In genomic region chr14:30136965-30137364, GRCm38 (mm10) we compare ENCODE assay signal across 8 mouse cellular contexts.
DNase-seq lines count a peak whose midpoint lies in the region; ATAC-seq and TF ChIP-seq lines count a peak whose summit lies in the region.

No protein-coding gene starts in this region.

- no peak overlapping the region for H3K27ac ChIP-seq in ES-E14 (ENCODE audit: insufficient read depth, low read depth, low read length, poor library complexity, severe bottlenecking)
- no peak overlapping the region for H3K27ac ChIP-seq in forebrain, embryonic 13.5 days
- H3K27ac ChIP-seq in layer of hippocampus, adult 2 months: no peak overlapping the region
- H3K27ac ChIP-seq in lung, embryonic 16.5 days (ENCODE audit: low read length): no peak overlapping the region

- peaks cover 0 to 2% of the 10 kb centered on the region in 2 experiments; a peak in 1 of 4 replicates for H3K4me1 ChIP-seq in ES-E14 (ENCODE audit: control insufficient read depth in 2 of 2, insufficient read depth in 2 of 2, low read length in 2 of 2, poor library complexity in 1 of 2)
- H3K4me1 ChIP-seq in forebrain, embryonic 13.5 days: 0 out of 2 replicates have a peak, but pooled peaks cover 4% of the 10 kb centered on the region
- H3K4me1 ChIP-seq in lung, embryonic 16.5 days (replicated peaks; ENCODE audit: control insufficient read depth, insufficient read depth, low read length): peaks cover 6% of the 10 kb centered on the region; the same call in 1 of the 2 replicates

- no peaks in the 10 kb centered on the region for H3K27me3 ChIP-seq in forebrain, embryonic 13.5 days
- no peaks in the 10 kb centered on the region for H3K27me3 ChIP-seq in lung, embryonic 16.5 days (ENCODE audit: control insufficient read depth, insufficient read depth, low read depth, low read length)

- peak; percentile 68 for DNase-seq in ES-E14 (ENCODE audit: low read depth, low spot score)
- DNase-seq in heart, postnatal 4 days: peak; percentile 91
- peak; percentile 84 to 89 for DNase-seq in layer of hippocampus, adult 2 months (ENCODE audit: low spot score in 2 of 2)
- peak; percentile 72 for DNase-seq in ovary, postnatal 10 days (ENCODE audit: low spot score)
- DNase-seq in thymus, postnatal 0 days (ENCODE audit: low spot score): peak; percentile 94

- H3K9me3 ChIP-seq in ES-E14 (ENCODE audit: control insufficient read depth, insufficient read depth, low read depth, low read length): no peaks in the 10 kb centered on the region
- H3K9me3 ChIP-seq in forebrain, embryonic 13.5 days (replicated peaks): no peaks in the 10 kb centered on the region
- no peaks in the 10 kb centered on the region for H3K9me3 ChIP-seq in lung, embryonic 16.5 days (ENCODE audit: control insufficient read depth, low read length)

- in situ Hi-C loops in ES-E14 (cut with MboI; ENCODE audit: low sequenced_read_pairs in 2 of 2, unreplicated experiment in 2 of 2): loop anchor here (25.0 kb wide), 2 partner anchors 325 to 350 kb away; partner anchors contain the start of genes Cacna1d (in 1 of the 2) and Dcp1a (in 1 of the 2)

- H3K4me2 ChIP-seq in forebrain, embryonic 13.5 days: no peak overlapping the region
- no peak overlapping the region for H3K4me2 ChIP-seq in lung, embryonic 16.5 days (ENCODE audit: low read depth, low read length)

- H3K4me3 ChIP-seq in ES-E14 (ENCODE audit: insufficient read depth in 1 of 2, low read depth in 1 of 2, low read length in 2 of 2, poor library complexity in 1 of 2, severe bottlenecking in 1 of 2): no peak overlapping the region
- H3K4me3 ChIP-seq in forebrain, embryonic 13.5 days: no peak overlapping the region
- H3K4me3 ChIP-seq in layer of hippocampus, adult 2 months: no peak overlapping the region
- H3K4me3 ChIP-seq in lung, embryonic 16.5 days (ENCODE audit: low read length): no peak overlapping the region

- WGBS in forebrain, embryonic 13.5 days: 12% methylated on average over 8 of the region's 8 CpGs
- WGBS in lung, embryonic 16.5 days: 2% methylated on average over 8 of the region's 8 CpGs

- peak; percentile 93 for TF ChIP-seq CTCF in layer of hippocampus, adult 2 months (conservative IDR thresholded peaks at IDR 0.05)

- peak; percentile 53 for ATAC-seq in cerebellum, adult (ENCODE audit: insufficient number of reproducible peaks, low FRiP score, low TSS enrichment)
- ATAC-seq in forebrain, embryonic 13.5 days: peak; percentile 83; the same call in 1 of the 2 replicates
- ATAC-seq in lung, embryonic 16.5 days (ENCODE audit: low read depth): peak; percentile 78

- no peaks in the 10 kb centered on the region for H3K36me3 ChIP-seq in ES-E14 (ENCODE audit: control insufficient read depth, insufficient read depth, low read length, poor library complexity, severe bottlenecking)
- H3K36me3 ChIP-seq in forebrain, embryonic 13.5 days (ENCODE audit: poor library complexity, severe bottlenecking): no peaks in the 10 kb centered on the region
- no peaks in the 10 kb centered on the region for H3K36me3 ChIP-seq in lung, embryonic 16.5 days (ENCODE audit: control insufficient read depth, insufficient read depth, low read length)

- no peak overlapping the region for H3K9ac ChIP-seq in ES-E14 (ENCODE audit: insufficient read depth, low read depth, low read length, poor library complexity, severe bottlenecking)
- H3K9ac ChIP-seq in forebrain, embryonic 13.5 days: no peak overlapping the region
- H3K9ac ChIP-seq in lung, embryonic 16.5 days (ENCODE audit: low read length): no peak overlapping the region

TF ChIP-seq in ES-E14, 5 proteins besides CTCF, POLR2A, EP300 and RAD21:
- no peak for TF ChIP-seq ZNF384 (IDR thresholded peaks at IDR 0.05; ENCODE audit: low read depth, low read length)
- TF ChIP-seq MAFK (IDR thresholded peaks at IDR 0.05; ENCODE audit: insufficient read depth, low read depth, low read length): no peak
- peak; percentile 84 for TF ChIP-seq ZC3H11A (IDR thresholded peaks at IDR 0.05; ENCODE audit: borderline replicate concordance, low read depth, low read length)
